Mouse (Mus musculus) kidney, postnatal 10 days (tissue): ENCODE data around the gene Sec24d.

Experiments used
- DNase-seq: peaks from one replicate; pipeline ENCODE4 v3.0.0; 2021; ENCODE audit warnings: mixed read lengths

Sec24d gene

GRCm38 (mm10) chr3:123411821-123412578 is 144.7 kb downstream of the Sec24d start:
- DNase-seq, result no peak

GRCm38 (mm10) chr3:123413173-123413572 is 145.9 kb downstream of the Sec24d start:
- no peak for DNase-seq
